Mouse (Mus musculus) ES-Bruce4 (cell line): Measurements from ENCODE around the gene Fbxl17.

Experiments
- CTCF ChIP-seq: IDR thresholded peaks from one replicate; pipeline ENCODE4 v1.8.1; 2011; ENCODE audit warnings: low read depth, low read length
- POLR2A ChIP-seq: IDR thresholded peaks from one replicate; pipeline ENCODE4 v1.8.1; 2011; ENCODE audit warnings: low read length; ENCODE audit not compliant: insufficient read depth

GRCm38 (mm10) chr17:63402741-63403681 is 96.8 kb downstream of the Fbxl17 start:
- TF ChIP-seq CTCF (no peak), POLR2A (no peak)
